Mouse (Mus musculus) kidney, embryonic 15.5 days (tissue): ENCODE data around the gene Gata2. TPM values are rescaled to one million over a fixed set of nuclear protein-coding genes. Genes with fewer than 3 reads are reported as not detected.

ENCODE experiments used
- ATAC-seq: fragments of 200-750 bp; cut with Nextera tagmentation; replicated peaks from 2 replicates; pipeline ENCODE4 v1.8.0; 2017; ENCODE audit warnings: moderate TSS enrichment; ENCODE audit not compliant: low FRiP score
- H3K27ac ChIP-seq: fragments of 300-500 bp; sonication (generic); 2 replicates; pipeline ENCODE4 v1.5.1; 2015; ENCODE audit warnings: mild to moderate bottlenecking, inconsistent platforms
- H3K27me3 ChIP-seq: fragments of 300-500 bp; sonication (generic); 2 replicates; pipeline ENCODE4 v1.6.1; 2015; ENCODE audit warnings: inconsistent platforms
- H3K36me3 ChIP-seq: fragments of 300-500 bp; sonication (generic); 2 replicates; pipeline ENCODE4 v1.6.1; 2015; ENCODE audit warnings: inconsistent platforms
- H3K4me1 ChIP-seq: fragments of 300-500 bp; sonication (generic); 2 replicates; pipeline ENCODE4 v1.6.1; 2015; ENCODE audit warnings: inconsistent platforms
- H3K4me2 ChIP-seq: fragments of 300-500 bp; sonication (generic); 2 replicates; pipeline ENCODE4 v1.6.1; 2015; ENCODE audit warnings: moderate library complexity, mild to moderate bottlenecking, inconsistent platforms
- H3K4me3 ChIP-seq: fragments of 300-500 bp; sonication (generic); replicated peaks from 2 replicates; pipeline ENCODE4 v1.5.1; 2015; ENCODE audit warnings: mild to moderate bottlenecking, inconsistent platforms
- H3K9ac ChIP-seq: fragments of 300-500 bp; sonication (generic); 2 replicates; pipeline ENCODE4 v1.6.1; 2015; ENCODE audit warnings: mild to moderate bottlenecking, inconsistent platforms
- H3K9me3 ChIP-seq: fragments of 300-500 bp; sonication (generic); replicated peaks from 2 replicates; pipeline ENCODE4 v1.6.1; 2016; ENCODE audit warnings: inconsistent platforms
- WGBS: fragments of 180-500 bp; shearing (Covaris S2); methylation state at CpG from one replicate; pipeline ENCODE4 v1.1.7; 2015; ENCODE audit warnings: mixed read lengths; 5-methylcytosine and 5-hydroxymethylcytosine counted together
- polyA plus RNA-seq: library from polyadenylated mRNA; unstranded; fragments of >200 nt; fragmentation: Nextera tagmentation; extraction: Ambion mirVana; gene quantifications from 2 replicates; pipeline ENCODE4 v1.2.1, GENCODE M21; 2015

Gene Gata2
- polyA plus RNA-seq, 1 experiment from 2014 or later: 59.5 TPM

DNA sequence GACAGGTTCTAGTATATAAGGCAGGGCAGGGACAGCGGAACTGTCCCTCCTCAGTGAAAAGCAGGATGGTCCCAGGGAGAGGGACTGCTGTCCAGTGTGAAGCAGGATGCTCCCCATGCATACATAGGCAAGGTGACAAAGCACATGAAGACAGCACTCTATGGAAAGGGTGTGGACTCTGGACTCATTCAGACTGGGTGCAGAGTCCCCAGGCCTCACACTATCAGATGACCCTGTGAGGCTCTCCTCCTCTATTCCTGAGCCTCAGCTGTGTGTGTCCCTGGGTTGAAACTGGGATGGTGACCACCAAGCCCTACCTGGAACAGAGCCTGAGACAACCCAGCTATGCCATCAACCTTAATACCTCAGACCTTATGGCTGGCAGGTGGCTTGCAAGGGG is 57.7 kb downstream of the Gata2 start:
- WGBS: 85% methylated on average over 1 of the region's 1 CpGs
- Histone ChIP-seq H3K27me3 (no peaks in the 10 kb centered on the region), H3K36me3 (no peaks in the 10 kb centered on the region), H3K4me2 (no peak overlapping the region), H3K9ac (no peak overlapping the region), H3K9me3 (no peaks in the 10 kb centered on the region), H3K4me1 (0 out of 2 replicates have a peak, but pooled peaks cover 3% of the 10 kb centered on the region), H3K27ac (no peak overlapping the region), H3K4me3 (no peak overlapping the region)
- ATAC-seq: no peak

DNA sequence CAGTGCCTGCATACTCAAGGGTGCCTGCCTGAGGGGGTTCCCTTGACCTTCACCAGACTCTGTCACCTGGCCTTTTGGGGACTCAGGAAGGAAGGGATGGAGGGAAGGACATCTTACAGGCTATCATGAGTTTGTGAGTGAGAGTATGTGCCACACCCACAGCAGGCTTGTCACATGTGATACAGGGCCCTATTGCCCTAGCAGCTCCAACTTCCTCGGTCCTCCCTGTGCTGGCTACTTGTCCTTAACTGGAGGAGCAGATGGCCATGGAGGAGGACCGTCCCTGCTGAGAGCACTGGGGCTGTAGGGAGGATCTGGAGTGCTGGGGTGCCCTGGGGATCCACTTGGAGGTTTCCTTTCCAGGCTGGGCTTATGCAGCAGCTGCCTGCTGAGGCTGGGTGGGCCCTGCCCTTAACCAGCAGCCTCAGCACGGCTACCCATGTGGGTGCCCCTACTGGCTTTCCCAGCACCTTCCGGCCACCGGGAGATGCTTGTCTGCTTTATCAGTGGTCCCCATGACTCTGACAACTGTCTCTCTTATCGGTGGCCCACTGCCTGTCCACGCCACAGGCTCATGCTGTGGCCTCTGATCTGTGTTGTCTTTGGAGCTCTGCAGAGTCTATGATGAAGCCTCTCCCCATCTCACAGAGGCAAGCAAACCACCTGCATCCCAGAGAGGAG is 58.2 kb downstream of the Gata2 start:
- Histone ChIP-seq H3K4me3 (no peak overlapping the region), H3K27me3 (no peaks in the 10 kb centered on the region), H3K9ac (no peak overlapping the region), H3K9me3 (no peaks in the 10 kb centered on the region), H3K4me1 (0 out of 2 replicates have a peak, but pooled peaks cover 3% of the 10 kb centered on the region), H3K4me2 (no peak overlapping the region), H3K36me3 (no peaks in the 10 kb centered on the region), H3K27ac (no peak overlapping the region)
- 84% methylated on average over 7 of the region's 7 CpGs for WGBS
- ATAC-seq: no peak

DNA sequence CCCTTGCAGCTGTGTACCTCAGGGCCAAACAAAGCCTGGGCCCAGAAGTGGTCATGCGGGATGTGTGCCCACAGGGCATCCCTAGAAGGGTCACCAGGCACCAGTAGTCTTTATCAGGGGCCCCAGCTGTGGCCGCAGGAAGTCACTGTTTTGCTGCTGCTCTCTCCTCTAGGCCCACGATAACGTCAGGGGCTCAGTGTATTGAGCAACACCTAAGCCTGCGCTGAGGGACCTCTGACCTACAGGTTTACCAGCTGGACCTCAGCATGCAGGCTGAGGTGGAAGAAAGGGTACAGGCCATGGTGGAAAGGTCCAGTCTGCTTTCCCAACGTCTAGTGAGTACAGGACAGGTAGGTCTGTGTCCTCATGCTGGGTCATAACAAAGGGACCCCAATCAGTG is 60.4 kb downstream of the Gata2 start:
- 0 out of 2 replicates have a peak, but pooled peaks cover 3% of the 10 kb centered on the region for H3K4me1 ChIP-seq
- ATAC-seq: no peak
- H3K4me3 ChIP-seq: no peak overlapping the region
- H3K9ac ChIP-seq: no peak overlapping the region
- 67% methylated on average over 6 of the region's 6 CpGs for WGBS
- H3K27ac ChIP-seq: no peak overlapping the region
- no peaks in the 10 kb centered on the region for H3K36me3 ChIP-seq
- no peaks in the 10 kb centered on the region for H3K27me3 ChIP-seq
- no peak overlapping the region for H3K4me2 ChIP-seq
- H3K9me3 ChIP-seq: no peaks in the 10 kb centered on the region

DNA sequence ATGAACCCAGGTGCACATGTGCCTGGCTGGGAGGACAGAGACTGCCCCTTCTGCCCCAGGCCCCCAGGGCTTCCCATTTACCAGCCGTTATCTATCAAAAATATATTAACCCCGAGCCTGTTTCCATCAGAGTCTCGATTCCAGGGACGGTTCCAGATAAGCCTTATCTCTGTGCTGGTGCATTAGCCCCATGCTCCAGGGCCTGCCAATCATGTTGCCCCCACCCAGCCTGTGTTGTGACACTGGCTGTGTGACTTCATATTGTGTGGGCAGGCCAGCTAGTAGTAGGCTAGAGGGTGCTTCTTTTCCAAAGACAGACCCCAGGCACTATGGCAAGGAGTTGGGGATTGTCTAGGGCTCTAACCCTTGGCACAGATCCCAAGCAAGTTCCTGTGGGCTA is 61.7 kb downstream of the Gata2 start:
- no peak for ATAC-seq
- Histone ChIP-seq H3K4me2 (no peak overlapping the region), H3K36me3 (no peaks in the 10 kb centered on the region), H3K9ac (no peak overlapping the region), H3K27me3 (no peaks in the 10 kb centered on the region), H3K4me1 (0 out of 2 replicates have a peak, but pooled peaks cover 3% of the 10 kb centered on the region), H3K4me3 (no peak overlapping the region), H3K9me3 (no peaks in the 10 kb centered on the region), H3K27ac (no peak overlapping the region)
- WGBS: 67% methylated on average over 4 of the region's 4 CpGs

Other genes with a start within 250 kb of the Gata2 start
- 25.8 and 28.0 TPM in 2 replicates for gene H1fx, start 212.3 kb upstream of the Gata2 start, polyA plus RNA-seq
- gene Rab7, start 148.6 kb upstream of the Gata2 start, polyA plus RNA-seq: 212 and 224 TPM in 2 replicates
- 403 and 425 TPM in 2 replicates for gene Rpn1, start 109.4 kb upstream of the Gata2 start, polyA plus RNA-seq
- not detected in 2 replicates for gene Dnajb8, start 28.4 kb downstream of the Gata2 start, polyA plus RNA-seq